Mouse (Mus musculus): ENCODE data around the gene Ddb2.

Ddb2 gene

GRCm38 (mm10) chr2:91236601-91237510 is at the start of gene Ddb2:
Ddb2 (minus strand) TSS chr2:91236982.
- DNase-seq (ENCODE audit: low spot score), result peak; percentile 95

DNA sequence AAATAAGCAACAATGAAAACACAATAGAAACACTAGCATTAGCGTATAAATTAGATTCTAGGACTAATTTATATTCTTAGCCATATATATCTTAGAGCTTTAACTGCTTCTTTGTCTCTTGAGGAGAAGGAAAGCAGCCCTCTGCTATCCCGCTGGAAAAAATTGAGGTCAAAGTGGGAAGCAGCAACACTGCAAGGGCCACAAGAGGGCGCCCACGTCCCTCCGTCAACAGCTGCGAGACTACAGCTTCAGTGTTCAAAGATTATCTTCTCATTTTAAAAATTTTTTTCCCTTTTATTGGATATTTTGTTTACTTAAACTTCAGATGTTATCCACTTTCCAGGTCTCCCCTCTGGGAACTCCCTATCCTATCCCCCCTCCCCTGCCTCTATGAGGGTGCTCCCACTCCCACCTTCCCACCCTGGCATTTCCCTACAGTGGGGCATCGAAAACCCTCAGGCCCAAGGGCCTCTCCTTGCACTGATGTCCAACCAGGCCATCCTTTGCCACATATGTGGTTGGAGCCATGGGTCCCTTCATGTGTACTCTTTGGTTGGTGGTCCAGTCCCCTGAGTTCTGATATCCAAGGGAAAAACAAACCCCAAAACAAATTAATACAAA is 49.2 kb upstream of the Ddb2 start:
- DNase-seq (ENCODE audit: low spot score), result peak; percentile 61

- no peak for DNase-seq (ENCODE audit: low spot score)
Observed at GRCm38 (mm10) chr2:91284375-91285199, 47.8 kb upstream of the Ddb2 start.

DNA sequence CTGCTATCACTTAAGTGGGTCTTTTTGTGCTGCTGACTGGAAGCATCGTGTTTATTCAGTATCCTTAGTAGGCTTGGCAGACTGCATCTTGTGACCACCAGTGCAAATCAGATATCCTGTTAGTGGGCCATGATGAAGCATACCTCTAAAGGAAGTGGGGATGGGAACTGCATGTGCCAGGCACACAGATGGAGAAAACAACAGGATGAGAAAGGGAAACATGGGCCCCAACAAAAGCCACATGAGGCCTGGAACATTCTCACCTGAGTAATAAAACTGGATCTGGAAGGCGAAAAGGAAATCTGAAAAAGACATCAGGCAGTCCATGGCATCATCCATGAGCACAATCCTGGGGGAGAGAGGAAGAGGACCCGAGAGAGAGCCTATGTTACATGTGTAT is 47.2 kb upstream of the Ddb2 start:
- DNase-seq (ENCODE audit: low spot score), result no peak

DNA sequence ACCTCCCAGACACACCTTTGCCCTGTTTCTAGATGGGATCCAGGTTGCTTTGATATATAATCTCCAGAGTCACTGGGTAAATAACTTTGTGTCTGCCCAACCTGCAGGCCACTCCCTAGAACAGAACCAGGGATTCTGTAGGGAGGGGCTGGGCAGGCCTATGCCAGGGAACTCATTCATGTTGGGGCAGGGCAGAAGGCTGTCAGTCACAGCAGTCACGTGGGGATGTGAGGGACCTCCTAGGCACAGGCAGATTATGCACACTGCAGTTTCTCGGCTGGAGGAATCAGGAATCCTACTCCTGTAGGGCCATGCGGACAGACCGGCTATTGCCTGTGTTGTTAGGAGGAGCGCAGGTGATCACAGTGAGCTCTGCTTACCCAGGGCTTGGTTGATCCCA is 44.6 kb upstream of the Ddb2 start:
- DNase-seq (ENCODE audit: low spot score), result no peak

DNA sequence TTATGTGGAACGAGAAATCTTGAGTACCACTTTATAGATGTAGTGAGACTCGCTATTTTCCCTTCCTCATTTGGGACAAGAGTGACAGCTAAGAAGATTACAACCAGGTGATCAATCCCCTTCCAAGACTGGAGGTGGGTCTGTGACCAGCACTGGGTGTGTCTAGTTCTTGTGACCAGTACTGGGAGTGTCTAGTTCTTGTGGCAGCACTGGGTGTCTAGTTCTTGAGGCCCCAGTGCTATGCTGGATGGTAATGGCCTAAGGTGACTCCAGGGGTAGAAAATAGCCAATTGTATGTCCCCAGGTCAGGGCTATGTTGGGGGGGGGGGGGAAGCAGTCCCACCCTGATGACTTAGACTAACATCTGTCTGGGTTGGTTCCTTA is 42.6 kb upstream of the Ddb2 start:
- DNase-seq (ENCODE audit: low spot score), result no peak

DNA sequence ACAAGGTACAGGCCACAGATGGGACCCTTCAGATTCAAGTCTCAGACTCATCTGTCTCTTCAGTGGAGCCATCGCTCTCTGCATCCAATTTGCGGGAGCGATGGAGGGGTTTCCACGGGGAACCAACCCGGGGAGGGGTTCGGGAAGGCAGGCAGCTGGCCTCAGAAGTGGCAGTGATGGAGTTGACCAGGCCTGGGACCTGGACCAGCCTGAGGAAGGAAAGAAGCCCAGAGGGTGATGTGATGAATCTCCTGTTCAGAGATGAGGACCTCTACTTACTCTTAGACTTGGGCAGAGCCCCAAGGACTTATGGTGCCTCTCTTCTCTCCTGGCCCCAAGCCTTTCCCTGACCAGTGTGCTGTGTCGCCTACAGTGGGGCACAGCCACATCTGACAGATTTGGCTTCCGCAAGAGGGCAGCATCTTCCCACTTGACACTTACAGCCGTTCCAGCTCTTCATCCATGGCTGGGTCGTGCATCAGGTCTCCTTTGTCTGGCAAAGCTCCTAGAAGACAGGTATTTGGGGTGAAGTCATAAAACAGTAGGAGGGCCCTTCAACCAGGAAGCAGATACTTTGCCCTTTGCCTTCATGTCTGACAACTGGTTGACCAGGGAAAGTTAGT is 42.1 kb upstream of the Ddb2 start:
- no peak for DNase-seq (ENCODE audit: low spot score)

DNA sequence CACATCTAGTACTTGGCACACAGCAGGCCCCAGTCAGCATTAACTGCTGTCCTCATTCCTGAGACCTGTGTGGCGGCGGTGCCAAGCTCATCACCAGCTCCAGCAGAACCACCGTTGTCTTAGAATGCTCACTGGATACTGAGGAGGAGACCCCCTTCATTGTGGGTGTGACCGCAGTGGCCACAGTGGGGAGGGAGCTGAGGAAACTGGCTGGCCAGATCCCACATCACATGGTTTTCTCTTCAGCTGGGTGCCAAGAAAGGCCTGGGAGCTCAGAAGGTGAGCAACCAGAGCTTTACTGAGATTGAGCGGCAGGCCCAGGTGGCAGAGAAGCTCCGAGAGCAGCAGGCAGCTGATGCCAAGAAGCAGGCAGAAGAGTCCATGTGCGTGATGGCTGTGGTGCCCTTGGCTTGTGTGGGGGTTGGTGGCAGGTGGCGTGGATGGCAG is 32.9 kb upstream of the Ddb2 start:
- DNase-seq (ENCODE audit: low spot score), result no peak

DNA sequence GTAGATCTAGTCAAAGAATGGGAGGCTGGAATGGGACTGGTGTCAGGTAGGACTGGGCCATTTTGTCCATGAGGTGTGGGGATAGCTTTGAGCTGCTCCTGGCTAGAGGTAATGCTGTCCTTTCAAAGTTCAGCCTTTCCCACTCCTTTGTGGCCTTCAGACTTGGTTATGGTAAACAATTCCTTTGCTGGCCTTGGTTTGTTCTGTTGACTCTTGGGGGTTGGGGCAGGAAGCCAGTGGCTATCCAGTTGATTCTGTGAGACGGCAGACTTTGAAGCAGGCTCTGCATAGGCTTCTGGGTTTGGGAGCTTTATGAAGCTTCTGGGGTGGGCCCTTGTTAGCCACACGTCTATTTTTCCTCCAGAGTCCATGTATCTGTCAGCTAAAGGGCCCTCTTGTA is 31.9 kb upstream of the Ddb2 start:
- no peak for DNase-seq (ENCODE audit: low spot score)

- DNase-seq (ENCODE audit: low spot score), result no peak
Observed at GRCm38 (mm10) chr2:91268042-91268441, 31.3 kb upstream of the Ddb2 start.

DNA sequence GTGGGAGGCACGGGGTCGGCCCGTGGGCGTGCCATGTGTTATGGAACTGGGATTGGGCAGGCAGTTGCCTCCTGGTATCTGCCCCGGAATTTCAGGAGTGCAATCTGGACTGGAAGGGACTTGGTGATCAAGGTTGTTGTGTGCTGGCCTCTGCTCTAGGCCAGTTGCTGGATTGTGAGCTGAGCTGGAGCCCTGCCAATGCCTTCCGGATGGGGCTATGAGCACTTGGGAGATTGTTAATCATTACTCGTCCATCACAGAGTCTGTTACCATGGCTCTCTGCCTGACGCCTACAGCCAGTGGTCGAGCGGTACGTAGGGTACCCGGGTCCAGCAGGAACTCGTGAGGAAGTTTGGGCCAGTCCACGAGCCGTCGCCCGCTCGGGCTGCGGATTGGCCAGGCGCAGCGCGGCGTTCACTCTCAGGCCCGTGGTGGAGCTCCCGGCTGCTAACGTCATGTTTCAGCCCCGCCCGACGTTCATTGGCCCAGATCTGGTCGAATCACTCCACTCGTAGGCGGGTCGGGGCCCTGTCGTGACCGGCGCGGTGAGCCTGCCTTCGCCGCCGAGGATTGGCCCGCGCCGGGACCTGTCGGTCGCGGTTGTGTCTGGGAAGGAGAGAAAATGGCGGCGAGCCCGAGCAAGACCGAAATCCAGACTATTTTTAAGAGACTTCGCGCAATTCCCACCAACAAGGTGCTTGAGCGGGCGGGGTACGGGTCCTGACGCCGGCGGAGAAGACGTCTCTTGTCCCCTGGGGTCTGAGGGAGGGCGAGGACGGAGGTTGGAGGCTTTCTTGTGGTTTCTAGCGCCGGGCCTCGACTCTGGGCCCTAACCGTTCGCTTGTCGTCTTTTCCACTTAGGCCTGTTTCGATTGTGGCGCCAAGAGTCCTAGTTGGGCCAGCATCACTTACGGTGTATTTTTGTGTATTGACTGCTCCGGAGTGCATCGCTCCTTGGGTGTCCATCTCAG is 28.2 kb upstream of the Ddb2 start, which contains the start of gene Arfgap2:
Gene Arfgap2 (plus strand): TSS at position 264 of the 971 bp plus-strand sequence.
- DNase-seq (ENCODE audit: low spot score), result peak; percentile 97

DNA sequence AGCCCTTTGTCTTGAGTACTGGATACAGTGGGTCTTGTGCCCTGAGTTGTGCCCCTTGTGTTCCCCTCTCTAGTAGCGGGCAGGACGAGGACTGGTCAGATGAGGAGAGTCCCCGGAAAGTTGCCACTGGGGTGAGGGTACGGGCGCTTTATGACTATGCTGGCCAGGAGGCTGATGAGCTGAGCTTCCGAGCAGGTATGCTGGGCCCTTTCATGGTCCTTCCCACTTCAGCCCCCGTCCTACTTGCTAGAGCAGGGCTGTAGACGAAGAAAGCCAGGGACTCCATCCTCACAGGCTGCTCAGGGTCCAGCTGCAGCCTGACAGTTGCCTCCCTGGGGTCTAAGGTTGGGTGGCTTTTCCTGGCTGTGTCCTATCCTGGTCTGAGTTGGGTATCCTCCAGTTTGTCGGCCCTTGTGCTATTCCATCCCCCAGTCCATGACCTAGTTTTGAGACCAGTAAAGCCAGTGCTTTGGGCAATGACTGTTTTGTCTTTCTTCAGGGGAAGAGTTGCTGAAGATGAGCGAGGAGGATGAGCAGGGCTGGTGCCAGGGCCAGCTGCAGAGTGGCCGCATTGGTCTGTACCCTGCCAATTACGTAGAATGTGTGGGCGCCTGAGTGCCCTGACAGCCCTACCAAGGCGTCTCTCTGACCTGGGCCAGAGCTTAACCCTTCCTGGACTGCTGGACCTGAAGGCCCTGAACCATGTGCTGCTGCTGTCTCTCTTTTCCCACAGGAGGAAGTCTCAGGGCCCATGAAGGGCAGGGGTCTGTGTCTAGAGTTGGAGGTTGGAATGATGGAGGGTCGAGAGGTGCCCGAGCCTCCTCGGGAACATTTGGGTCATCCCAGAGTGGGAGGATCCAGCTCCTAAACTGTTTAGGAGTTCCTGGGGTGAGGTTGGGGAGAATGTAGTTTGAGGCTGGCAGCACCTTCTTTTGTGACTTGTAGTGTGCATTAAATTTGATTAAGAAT is 27.2 kb upstream of the Ddb2 start:
- DNase-seq (ENCODE audit: low spot score), result peak; percentile 15

DNA sequence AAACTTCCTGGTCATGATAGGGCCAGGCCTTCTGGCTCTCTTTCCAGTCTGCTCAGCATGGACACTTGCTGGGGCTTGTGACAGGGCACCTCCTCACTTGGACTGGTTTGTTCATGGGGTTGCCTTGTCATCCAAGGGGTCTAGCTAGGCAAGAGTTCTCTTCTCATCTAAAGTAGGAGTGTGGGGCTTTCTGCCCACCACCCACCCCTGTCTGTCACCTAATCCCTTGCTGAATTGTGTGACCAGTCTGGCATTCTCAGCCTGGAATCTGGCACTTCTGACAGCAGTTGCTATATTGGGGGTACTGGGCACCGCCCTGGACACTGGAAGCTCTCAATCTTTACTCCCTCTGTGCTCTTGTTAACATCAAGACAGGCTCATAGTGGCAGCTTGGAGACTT is 22.7 kb upstream of the Ddb2 start:
- DNase-seq (ENCODE audit: low spot score), result no peak

DNA sequence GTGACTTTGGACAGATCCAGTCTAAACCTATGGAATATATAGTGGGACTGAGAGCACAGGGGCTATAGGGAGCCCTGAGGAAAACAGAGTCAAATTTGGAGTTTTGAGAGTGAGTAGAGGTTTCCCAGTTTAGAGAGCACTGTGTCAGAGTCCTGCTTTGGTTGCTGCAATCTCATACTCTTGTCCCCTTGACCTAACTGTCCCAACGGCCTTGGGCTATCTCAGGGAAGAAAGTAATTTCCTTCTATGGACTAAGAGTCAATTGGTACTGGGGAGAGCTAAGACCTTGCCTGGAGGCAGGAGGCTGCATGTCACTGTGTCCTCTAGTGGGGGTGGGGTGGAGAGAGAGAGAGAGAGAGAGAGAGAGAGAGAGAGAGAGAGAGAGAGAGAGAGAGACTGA is 22.0 kb upstream of the Ddb2 start:
- DNase-seq (ENCODE audit: low spot score), result no peak

- no peak for DNase-seq (ENCODE audit: low spot score)
Observed at GRCm38 (mm10) chr2:91258054-91258453, 21.3 kb upstream of the Ddb2 start.

DNA sequence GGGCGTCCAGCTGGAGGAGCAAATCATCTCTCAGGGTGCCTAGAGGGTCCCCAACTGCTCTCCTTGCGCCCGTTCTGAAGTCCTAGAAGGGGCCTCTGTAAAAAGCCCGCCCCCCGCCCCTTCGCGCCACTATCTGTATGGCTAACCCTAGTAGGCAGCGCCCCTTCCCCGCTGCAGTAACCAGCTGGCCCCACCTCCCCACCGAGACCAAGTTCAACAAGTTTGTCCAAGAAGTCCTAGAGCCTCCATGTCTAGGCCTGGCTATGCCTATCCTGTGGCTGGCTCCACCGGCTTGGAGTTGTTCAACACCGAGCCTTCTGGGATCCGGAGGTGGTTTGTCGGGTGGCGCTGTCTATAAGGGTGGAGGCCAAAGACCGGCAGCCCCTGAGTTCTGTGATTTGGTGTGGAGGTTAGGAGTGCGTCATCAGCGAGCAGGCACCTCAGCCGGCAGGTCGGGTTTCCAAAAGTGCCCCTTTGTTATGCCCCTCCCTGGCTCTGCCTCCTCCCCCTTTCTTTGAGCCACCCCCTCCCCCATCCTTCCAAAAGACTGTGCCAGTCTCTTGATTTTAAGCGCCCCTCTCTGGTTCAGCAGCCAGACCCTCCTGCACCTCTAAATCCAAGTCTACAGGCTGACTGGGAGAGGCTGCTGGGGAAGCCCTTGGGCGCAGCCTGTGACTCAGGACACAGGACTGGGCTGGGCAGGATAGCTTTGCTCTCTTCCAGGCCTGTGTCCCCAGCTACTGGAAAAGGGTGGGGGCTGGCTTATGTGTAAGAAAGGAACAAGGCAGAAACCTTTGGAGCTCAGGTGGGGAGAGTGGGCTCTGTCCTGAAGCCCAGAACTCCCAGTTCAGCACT is 20.6 kb upstream of the Ddb2 start:
- peak; percentile 54 for DNase-seq (ENCODE audit: low spot score)

GRCm38 (mm10) chr2:91256256-91257125 is 19.7 kb upstream of the Ddb2 start:
- peak; percentile 60 for DNase-seq (ENCODE audit: low spot score)

Measured in testis, postnatal 14 days (tissue).